Mouse (Mus musculus): ENCODE data around the gene Parp6.

Parp6 gene

GRCm38 (mm10) chr9:59616622-59617306 lies at the start of gene Parp6:
TSS of gene Parp6 (plus strand) at chr9:59617284.
- in situ Hi-C loops (cut with MboI, MseI): no loop called here

GRCm38 (mm10) chr9:59571852-59572251 lies 45.2 kb upstream of the Parp6 start:
- in situ Hi-C loops (cut with MboI, MseI): loop anchor here in 1 of 2 experiments (10.0 kb wide), 1 partner anchor 417 kb away; no protein-coding TSS in a partner anchor

- in situ Hi-C loops (cut with MboI, MseI): loop anchor here in 1 of 2 experiments (10.0 kb wide), 1 partner anchor 423 kb away; no protein-coding TSS in a partner anchor
Measured at GRCm38 (mm10) chr9:59577401-59577800, 39.7 kb upstream of the Parp6 start.

- in situ Hi-C loops (cut with MboI, MseI): loop anchor here in 1 of 2 experiments (10.0 kb wide), 1 partner anchor 423 kb away; no protein-coding TSS in a partner anchor
Measured at GRCm38 (mm10) chr9:59577844-59578504, 39.1 kb upstream of the Parp6 start, which contains the start of gene Celf6. TSS of gene Celf6 (plus strand) at chr9:59577917.

GRCm38 (mm10) chr9:59578505-59578867 lies 38.6 kb upstream of the Parp6 start:
- in situ Hi-C loops (cut with MboI, MseI): loop anchor here in 1 of 2 experiments (10.0 kb wide), 1 partner anchor 424 kb away; no protein-coding TSS in a partner anchor

- in situ Hi-C loops (cut with MboI, MseI): no loop called here
Measured at GRCm38 (mm10) chr9:59584871-59585308, 32.2 kb upstream of the Parp6 start.

GRCm38 (mm10) chr9:59588252-59588651 lies 28.8 kb upstream of the Parp6 start:
- in situ Hi-C loops (cut with MboI, MseI): no loop called here

- in situ Hi-C loops (cut with MboI, MseI): no loop called here
Measured at GRCm38 (mm10) chr9:59588710-59589671, 28.1 kb upstream of the Parp6 start.

- in situ Hi-C loops (cut with MboI, MseI): no loop called here
Measured at GRCm38 (mm10) chr9:59589703-59590439, 27.2 kb upstream of the Parp6 start.

GRCm38 (mm10) chr9:59601661-59602060 lies 15.4 kb upstream of the Parp6 start:
- in situ Hi-C loops (cut with MboI, MseI): no loop called here

- in situ Hi-C loops (cut with MboI, MseI): no loop called here
Measured at GRCm38 (mm10) chr9:59605967-59606366, 11.1 kb upstream of the Parp6 start.

GRCm38 (mm10) chr9:59610950-59611349 lies 6.1 kb upstream of the Parp6 start:
- in situ Hi-C loops (cut with MboI, MseI): no loop called here

- in situ Hi-C loops (cut with MboI, MseI): no loop called here
Measured at GRCm38 (mm10) chr9:59615797-59616196, 1.3 kb upstream of the Parp6 start.

- in situ Hi-C loops (cut with MboI, MseI): no loop called here
Measured at GRCm38 (mm10) chr9:59617307-59617973, 356 bp downstream of the Parp6 start.

GRCm38 (mm10) chr9:59638372-59638771 lies 21.3 kb downstream of the Parp6 start:
- in situ Hi-C loops (cut with MboI, MseI): no loop called here

GRCm38 (mm10) chr9:59639936-59640335 lies 22.9 kb downstream of the Parp6 start:
- in situ Hi-C loops (cut with MboI, MseI): no loop called here

- in situ Hi-C loops (cut with MboI, MseI): no loop called here
Measured at GRCm38 (mm10) chr9:59641320-59641719, 24.2 kb downstream of the Parp6 start.

GRCm38 (mm10) chr9:59649911-59650310 lies 32.8 kb downstream of the Parp6 start:
- in situ Hi-C loops (cut with MboI, MseI): loop anchor here in 1 of 2 experiments (10.0 kb wide), 1 partner anchor 1685 kb away; no protein-coding TSS in a partner anchor

- in situ Hi-C loops (cut with MboI, MseI): loop anchor here in 1 of 2 experiments (10.0 kb wide), 1 partner anchor 1689 kb away; no protein-coding TSS in a partner anchor
Measured at GRCm38 (mm10) chr9:59653371-59653770, 36.3 kb downstream of the Parp6 start.

GRCm38 (mm10) chr9:59654450-59654983 lies 37.4 kb downstream of the Parp6 start:
- in situ Hi-C loops (cut with MboI, MseI): loop anchor here in 1 of 2 experiments (10.0 kb wide), 1 partner anchor 1690 kb away; no protein-coding TSS in a partner anchor

Measured in T-helper 17 cell (primary cell).